Mouse (Mus musculus) heart, embryonic 10.5 days (tissue): Measurements from ENCODE around the gene Sohlh2. TPM values are rescaled to one million over a fixed set of nuclear protein-coding genes. Genes with fewer than 3 reads are reported as not detected.
"Not testable (repeated sequence)": the region's sequence is repeated elsewhere in the genome, so short reads cannot be mapped to it uniquely, and the experiment has no call there.

Experiments used
- DNase-seq: peaks from one replicate; pipeline ENCODE4 v3.0.0-alpha.2; 2017; ENCODE audit warnings: low spot score
- H3K27ac ChIP-seq: fragments of 300-500 bp; sonication (generic); 2 replicates; pipeline ENCODE4 v1.5.1; 2016; ENCODE audit warnings: mild to moderate bottlenecking
- H3K27me3 ChIP-seq: fragments of 300-500 bp; sonication (generic); 2 replicates; pipeline ENCODE4 v1.6.1; 2016; ENCODE audit warnings: mild to moderate bottlenecking; ENCODE audit not compliant: poor library complexity, insufficient read depth, severe bottlenecking
- H3K36me3 ChIP-seq: fragments of 300-500 bp; sonication (generic); 2 replicates; pipeline ENCODE4 v1.6.1; 2016; ENCODE audit warnings: mild to moderate bottlenecking, moderate library complexity
- H3K4me1 ChIP-seq: fragments of 300-500 bp; sonication (generic); 2 replicates; pipeline ENCODE4 v1.6.1; 2016; ENCODE audit warnings: mild to moderate bottlenecking
- H3K4me3 ChIP-seq: fragments of 300-500 bp; sonication (generic); 2 replicates; pipeline ENCODE4 v1.5.1; 2016; ENCODE audit warnings: mild to moderate bottlenecking, moderate library complexity
- H3K9me3 ChIP-seq: fragments of 300-500 bp; sonication (generic); 2 replicates; pipeline ENCODE4 v1.6.1; 2016; ENCODE audit warnings: mild to moderate bottlenecking, moderate library complexity
- WGBS: fragments of 180-500 bp; shearing (Covaris S2); methylation state at CpG from one replicate; pipeline ENCODE4 v1.1.7; 2016; 5-methylcytosine and 5-hydroxymethylcytosine counted together
- polyA plus RNA-seq: library from polyadenylated mRNA; unstranded; fragments of >200 nt; fragmentation: Nextera tagmentation; extraction: Ambion mirVana; gene quantifications from 2 replicates; pipeline ENCODE4 v1.2.1, GENCODE M21; 2016

Sohlh2 gene
- polyA plus RNA-seq, 1 experiment from 2014 or later: 0.18 TPM

DNA sequence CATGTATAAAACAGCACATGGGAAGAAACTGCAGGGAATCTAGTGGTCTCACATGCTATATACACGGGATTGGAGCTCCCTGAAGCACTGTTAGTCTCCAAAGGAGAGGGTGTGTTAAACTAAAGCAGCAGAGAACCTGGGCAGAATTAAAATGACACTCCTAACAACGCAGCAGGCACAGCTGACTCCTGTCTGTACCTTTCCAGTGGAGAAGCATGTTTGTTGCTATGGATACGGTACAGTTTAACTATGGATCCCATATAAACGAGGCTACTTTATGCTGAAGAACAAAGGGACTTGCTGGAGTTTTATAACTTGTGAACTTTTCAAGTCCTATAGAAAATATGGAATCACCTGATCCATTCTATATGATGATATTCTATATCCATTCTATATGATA lies 18.3 kb upstream of the Sohlh2 start:
- WGBS: 77% methylated on average over 4 of the region's 4 CpGs
- Histone ChIP-seq H3K27ac (no peak overlapping the region), H3K4me3 (no peak overlapping the region), H3K27me3 (no peaks in the 10 kb centered on the region), H3K9me3 (no peaks in the 10 kb centered on the region), H3K36me3 (no peaks in the 10 kb centered on the region), H3K4me1 (no peaks in the 10 kb centered on the region)
- no peak for DNase-seq

DNA sequence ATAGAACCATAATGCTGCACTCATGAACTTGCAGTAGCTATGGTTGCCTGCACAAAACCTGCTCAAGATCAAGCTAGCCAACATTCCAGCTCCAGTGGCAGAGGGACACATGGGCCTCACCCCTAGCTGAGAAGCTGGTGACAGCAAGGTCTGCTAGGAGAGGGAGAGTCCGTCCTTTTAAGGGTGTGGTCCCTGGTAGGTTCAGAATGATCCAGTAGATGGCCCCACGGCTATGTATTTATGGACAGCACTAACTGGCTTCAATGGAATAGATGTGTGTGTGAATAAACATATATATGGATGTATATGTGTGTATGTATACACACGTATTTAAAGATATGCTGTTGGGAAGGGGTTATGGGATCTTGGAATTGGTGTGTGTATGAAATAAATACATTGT lies 9.3 kb upstream of the Sohlh2 start:
- no peaks in the 10 kb centered on the region for H3K9me3 ChIP-seq

DNA sequence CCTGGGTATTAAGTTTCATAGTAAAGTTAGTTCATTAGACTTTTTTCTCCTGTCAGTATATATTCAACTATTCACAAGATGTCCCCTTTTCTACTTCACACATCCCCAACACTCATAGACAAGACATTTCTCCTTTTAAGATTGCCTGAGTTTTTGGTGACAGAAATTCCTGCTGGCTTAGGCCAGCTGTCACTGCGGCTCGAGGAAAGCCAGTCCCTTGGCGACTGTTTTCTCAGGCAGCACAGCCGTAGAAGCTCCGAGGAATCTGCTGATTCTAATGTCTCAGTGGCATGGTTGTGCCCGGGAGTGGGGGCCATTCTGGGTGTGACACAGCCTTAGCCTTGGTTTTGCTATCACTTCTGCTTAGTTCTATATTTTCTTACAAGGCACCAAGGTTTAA lies 4.6 kb upstream of the Sohlh2 start:
- H3K36me3 ChIP-seq: no peaks in the 10 kb centered on the region
- no peaks in the 10 kb centered on the region for H3K27me3 ChIP-seq
- H3K9me3 ChIP-seq: no peaks in the 10 kb centered on the region; the same call in 1 of the 2 replicates
- H3K27ac ChIP-seq: no peak overlapping the region
- H3K4me1 ChIP-seq: peaks cover 4% of the 10 kb centered on the region; the same call in 1 of the 2 replicates
- no peak overlapping the region for H3K4me3 ChIP-seq
- DNase-seq: no peak
- WGBS: 24% methylated on average over 6 of the region's 6 CpGs

More for the DNA sequence above, 9.3 kb upstream of the Sohlh2 start:
- Histone ChIP-seq H3K4me3 (no peak overlapping the region), H3K4me1 (peaks cover 4% of the 10 kb centered on the region; the same call in 1 of the 2 replicates), H3K36me3 (no peaks in the 10 kb centered on the region), H3K27me3 (no peaks in the 10 kb centered on the region), H3K27ac (no peak overlapping the region)
- no peak for DNase-seq
- 62% methylated on average over 3 of the region's 3 CpGs for WGBS

DNA sequence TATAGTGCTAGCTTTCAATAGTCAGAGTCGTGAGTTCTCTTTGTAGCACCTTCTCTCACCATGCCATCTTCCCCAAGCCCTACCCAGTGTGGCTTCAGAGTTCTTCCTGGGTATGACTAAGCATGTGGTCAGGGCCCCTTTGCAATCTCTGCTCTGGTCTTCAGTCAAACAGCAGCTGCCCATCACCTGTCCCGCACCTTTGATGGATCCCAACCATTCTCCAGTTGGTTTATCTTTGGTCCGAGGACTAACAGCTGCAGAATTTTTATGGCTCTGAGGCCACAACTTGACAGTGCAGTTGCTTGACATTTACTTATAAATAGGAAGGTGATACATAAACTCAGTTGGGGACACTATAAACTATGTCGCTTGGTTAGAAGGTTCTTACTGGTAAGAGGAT lies 9.8 kb downstream of the Sohlh2 start:
- Histone ChIP-seq H3K27me3 (no peaks in the 10 kb centered on the region), H3K9me3 (no peaks in the 10 kb centered on the region), H3K4me3 (no peak overlapping the region), H3K36me3 (no peaks in the 10 kb centered on the region), H3K27ac (no peak overlapping the region), H3K4me1 (no peaks in the 10 kb centered on the region)
- DNase-seq: peak; percentile 47
- WGBS: 80% methylated on average over 4 of the region's 4 CpGs

DNA sequence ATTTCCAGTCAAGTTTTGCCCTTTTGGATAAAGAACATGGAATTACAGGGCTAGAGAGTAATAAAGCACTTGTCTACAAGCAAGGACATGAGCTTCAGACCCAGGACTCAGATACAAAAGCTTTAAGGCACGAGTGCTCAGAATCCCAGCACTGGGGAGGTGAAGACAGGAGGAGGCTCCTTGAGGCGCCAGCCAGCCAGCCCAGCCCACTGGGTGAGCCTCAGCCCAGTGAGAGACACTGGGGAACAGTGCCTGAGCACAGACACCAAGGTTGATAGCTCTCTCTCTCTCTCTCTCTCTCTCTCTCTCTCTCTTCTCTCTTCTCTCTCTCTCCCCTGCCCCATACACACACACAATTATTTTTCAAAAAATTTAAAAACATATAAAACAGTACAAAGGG lies 11.5 kb downstream of the Sohlh2 start:
- Histone ChIP-seq H3K36me3 (no peaks in the 10 kb centered on the region), H3K27ac (no peak overlapping the region), H3K4me1 (no peaks in the 10 kb centered on the region), H3K9me3 (no peaks in the 10 kb centered on the region), H3K4me3 (no peak overlapping the region), H3K27me3 (no peaks in the 10 kb centered on the region)
- DNase-seq: peak; percentile 63
- WGBS: 38% methylated on average over 2 of the region's 2 CpGs

DNA sequence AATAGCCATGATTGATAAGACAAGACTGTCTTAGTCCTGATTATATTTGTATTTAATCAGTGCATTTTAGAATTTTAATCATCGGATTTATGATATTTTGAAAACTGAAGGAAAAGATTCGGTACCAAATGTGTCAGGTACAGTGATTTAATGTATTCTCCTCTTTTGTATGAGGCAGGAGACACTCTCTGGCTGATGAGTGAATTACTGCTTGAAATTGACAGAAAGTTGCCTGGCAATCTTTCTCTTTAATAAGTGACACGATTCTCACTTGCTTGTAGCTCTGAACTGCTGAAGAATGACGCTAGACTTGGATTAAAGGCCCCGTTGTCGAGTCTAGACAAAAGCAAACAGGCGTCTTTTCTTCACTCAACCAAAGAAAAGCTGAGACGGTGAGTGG lies 13.0 kb downstream of the Sohlh2 start:
- WGBS: 84% methylated on average over 8 of the region's 8 CpGs
- Histone ChIP-seq H3K4me1 (no peaks in the 10 kb centered on the region), H3K9me3 (no peaks in the 10 kb centered on the region), H3K4me3 (no peak overlapping the region), H3K27ac (no peak overlapping the region), H3K27me3 (no peaks in the 10 kb centered on the region), H3K36me3 (no peaks in the 10 kb centered on the region)
- DNase-seq: peak; percentile 42

DNA sequence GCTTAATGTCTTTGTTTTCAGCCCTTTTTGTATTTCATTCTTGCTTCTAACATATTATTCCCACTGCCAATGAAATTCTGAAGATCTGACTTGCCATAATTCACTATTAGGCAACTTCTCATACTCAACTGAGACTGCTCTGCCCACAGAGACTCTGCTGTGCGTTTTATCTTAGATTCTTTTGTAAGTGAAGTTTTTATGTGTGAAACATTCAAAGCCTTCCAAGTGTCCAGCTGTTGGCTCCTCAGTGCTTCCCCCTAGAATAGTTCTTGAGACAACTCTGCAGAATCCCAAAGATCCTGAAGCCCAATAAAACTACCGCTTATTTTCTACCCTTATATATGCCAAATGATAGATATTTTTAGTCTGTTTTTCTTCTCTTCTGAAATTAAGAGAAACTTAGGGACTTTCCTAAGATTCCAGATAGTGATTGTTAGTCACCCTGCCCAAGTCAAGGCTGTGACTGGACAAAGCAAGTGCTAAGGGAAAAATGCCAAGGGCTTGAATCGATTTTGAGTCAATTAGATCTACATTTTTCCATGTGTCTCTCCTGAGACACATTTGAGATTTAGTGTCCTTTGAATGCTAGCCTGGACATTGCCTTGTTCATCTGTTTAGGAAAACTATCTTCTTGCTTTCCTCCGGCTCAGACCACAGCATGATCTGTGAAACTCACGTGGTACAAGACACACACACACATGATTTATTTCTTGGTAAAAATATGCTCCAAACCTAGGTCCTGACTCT lies 13.9 kb downstream of the Sohlh2 start:
- DNase-seq: peak; percentile 6
- 79% methylated on average over 5 of the region's 5 CpGs for WGBS
- Histone ChIP-seq H3K36me3 (no peaks in the 10 kb centered on the region), H3K4me1 (no peaks in the 10 kb centered on the region), H3K9me3 (no peaks in the 10 kb centered on the region), H3K27ac (no peak overlapping the region), H3K4me3 (no peak overlapping the region), H3K27me3 (no peaks in the 10 kb centered on the region)

DNA sequence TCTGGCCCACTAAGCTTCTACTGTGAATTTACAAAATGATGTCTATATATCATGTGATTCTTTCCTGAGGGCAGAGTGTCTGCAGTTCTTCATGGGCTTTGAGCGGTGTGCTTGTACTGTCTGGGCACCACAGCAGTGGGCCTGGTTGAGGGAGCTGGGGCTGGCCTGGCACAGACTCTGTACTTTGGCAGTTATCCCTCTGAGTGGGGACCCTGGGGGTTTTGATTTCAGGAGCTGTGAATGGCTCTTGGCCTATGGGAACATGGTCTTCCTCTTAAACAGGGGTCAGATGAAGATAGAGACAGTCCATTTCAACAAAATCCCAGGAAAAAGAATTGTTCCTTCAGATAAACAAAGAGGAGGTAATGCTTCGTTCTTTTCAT lies 14.5 kb downstream of the Sohlh2 start:
- Histone ChIP-seq H3K4me1 (no peaks in the 10 kb centered on the region), H3K27me3 (no peaks in the 10 kb centered on the region), H3K36me3 (no peaks in the 10 kb centered on the region), H3K27ac (no peak overlapping the region), H3K9me3 (no peaks in the 10 kb centered on the region), H3K4me3 (no peak overlapping the region)
- peak; percentile 16 for DNase-seq
- 91% methylated on average over 2 of the region's 2 CpGs for WGBS

DNA sequence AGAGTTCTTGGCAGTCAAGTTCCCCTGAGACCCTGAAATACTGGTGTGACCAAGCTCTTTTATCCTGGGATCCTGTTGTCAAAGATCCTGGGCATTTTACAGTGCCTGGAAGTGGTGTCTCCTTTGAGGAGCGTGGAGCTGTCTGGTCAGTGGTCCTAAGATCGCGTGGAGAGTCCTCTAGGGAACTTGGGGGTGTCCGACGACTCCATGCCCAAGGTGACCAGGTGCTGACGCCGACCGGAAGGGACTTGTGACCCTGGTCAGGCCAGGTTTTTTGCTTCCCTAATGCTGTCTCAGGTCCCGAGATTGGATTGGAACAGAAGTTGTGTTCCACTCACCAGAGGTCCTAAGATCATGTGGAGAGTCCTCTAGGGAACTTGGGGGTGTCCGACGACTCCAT lies 21.8 kb downstream of the Sohlh2 start:
- H3K36me3 ChIP-seq, H3K27me3 ChIP-seq, H3K4me1 ChIP-seq, H3K9me3 ChIP-seq, H3K4me3 ChIP-seq, H3K27ac ChIP-seq: not testable (repeated sequence)
- WGBS: 84% methylated on average over 11 of the region's 11 CpGs
- peak; percentile 60 for DNase-seq

DNA sequence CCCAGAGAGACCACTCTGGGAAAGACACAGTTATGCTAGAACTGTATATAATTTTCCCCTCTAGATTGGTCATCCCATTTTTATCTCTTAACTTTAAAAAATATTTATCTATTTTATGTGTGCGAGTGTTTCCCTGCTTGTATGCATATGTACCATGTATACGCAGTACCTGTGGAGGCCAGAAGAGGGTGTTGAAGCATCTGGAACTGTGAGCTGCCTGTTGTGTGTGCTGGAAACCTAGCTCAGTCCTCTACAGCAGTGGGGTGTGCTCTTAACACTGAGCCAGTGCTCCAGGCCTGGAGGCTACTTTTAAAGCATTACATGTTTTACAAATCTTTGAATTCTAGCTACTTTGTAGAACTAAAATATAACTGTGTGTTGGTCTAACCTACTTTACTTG lies 24.6 kb downstream of the Sohlh2 start:
- Histone ChIP-seq H3K4me1 (no peaks in the 10 kb centered on the region), H3K27me3 (no peaks in the 10 kb centered on the region), H3K9me3 (no peaks in the 10 kb centered on the region), H3K36me3 (no peaks in the 10 kb centered on the region), H3K4me3 (no peak overlapping the region), H3K27ac (no peak overlapping the region)
- no peak for DNase-seq
- 90% methylated on average over 2 of the region's 2 CpGs for WGBS

DNA sequence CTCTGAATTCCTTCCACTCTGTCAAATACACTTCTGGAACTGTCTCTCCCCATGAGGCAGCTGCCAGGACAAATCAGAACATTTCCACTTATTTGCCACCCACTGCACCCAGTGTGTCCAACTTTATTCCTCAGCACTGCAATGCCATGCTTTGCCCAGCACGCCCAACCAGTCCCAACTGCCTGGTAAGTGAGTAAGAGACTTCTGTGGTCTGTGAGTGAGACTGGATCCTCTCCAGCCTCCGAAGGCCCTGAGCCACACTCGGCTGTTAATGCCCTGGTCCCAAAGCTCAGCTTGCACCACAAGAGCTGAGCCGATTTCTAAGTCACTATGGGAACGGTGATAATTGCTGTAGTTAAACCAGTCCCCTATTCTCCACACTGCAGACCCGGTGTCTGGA lies 25.8 kb downstream of the Sohlh2 start:
- Histone ChIP-seq H3K27ac (no peak overlapping the region), H3K9me3 (no peaks in the 10 kb centered on the region), H3K4me1 (no peaks in the 10 kb centered on the region), H3K27me3 (no peaks in the 10 kb centered on the region), H3K36me3 (no peaks in the 10 kb centered on the region), H3K4me3 (no peak overlapping the region)
- no peak for DNase-seq
- 64% methylated on average over 6 of the region's 6 CpGs for WGBS

DNA sequence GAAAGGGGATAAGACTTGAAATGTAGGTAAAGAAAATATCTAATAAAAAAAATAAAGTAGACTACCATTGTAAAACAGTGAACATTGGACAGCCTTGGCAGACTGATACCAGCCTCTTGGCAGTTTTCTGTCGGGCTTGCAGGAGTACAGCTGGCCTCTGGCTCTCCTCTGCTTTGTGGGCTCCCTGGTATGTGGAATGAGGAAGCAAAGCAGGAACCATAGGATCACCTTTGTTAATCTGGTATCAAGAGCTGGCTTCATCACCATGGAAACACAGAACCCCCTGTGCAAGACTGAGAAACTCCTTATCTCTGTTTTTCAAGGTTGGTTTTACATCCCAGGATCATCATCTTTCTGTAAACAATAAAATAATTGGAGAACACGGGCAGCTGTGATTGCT lies 30.4 kb downstream of the Sohlh2 start:
- Histone ChIP-seq H3K36me3 (no peaks in the 10 kb centered on the region), H3K4me1 (no peaks in the 10 kb centered on the region), H3K9me3 (no peaks in the 10 kb centered on the region), H3K27me3 (no peaks in the 10 kb centered on the region), H3K27ac (no peak overlapping the region), H3K4me3 (no peak overlapping the region)
- WGBS: 28% methylated on average over 2 of the region's 2 CpGs
- DNase-seq: no peak

DNA sequence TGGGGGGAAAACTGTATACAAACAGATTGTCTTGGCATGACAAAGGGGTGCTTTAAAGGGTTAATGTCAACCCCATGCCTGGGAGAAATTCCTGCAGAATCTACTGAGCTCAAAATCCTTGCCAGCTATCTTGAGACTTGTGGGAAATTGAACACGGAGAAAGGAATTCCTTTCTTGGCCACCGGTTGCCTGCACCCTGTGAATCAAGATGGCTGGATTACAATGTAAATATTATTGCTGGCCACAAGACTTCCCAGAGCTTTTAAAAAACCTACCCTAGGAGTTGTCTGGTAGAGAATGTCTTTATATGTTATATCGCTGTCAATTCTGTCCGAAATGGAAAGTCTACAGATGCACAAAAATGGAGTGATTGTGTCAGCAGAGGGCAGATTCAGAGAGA lies 32.0 kb downstream of the Sohlh2 start:
- DNase-seq: no peak
- Histone ChIP-seq H3K9me3 (no peaks in the 10 kb centered on the region), H3K4me1 (no peaks in the 10 kb centered on the region), H3K4me3 (no peak overlapping the region), H3K27ac (no peak overlapping the region), H3K36me3 (no peaks in the 10 kb centered on the region), H3K27me3 (no peaks in the 10 kb centered on the region)
- WGBS: 51% methylated on average over 4 of the region's 4 CpGs

DNA sequence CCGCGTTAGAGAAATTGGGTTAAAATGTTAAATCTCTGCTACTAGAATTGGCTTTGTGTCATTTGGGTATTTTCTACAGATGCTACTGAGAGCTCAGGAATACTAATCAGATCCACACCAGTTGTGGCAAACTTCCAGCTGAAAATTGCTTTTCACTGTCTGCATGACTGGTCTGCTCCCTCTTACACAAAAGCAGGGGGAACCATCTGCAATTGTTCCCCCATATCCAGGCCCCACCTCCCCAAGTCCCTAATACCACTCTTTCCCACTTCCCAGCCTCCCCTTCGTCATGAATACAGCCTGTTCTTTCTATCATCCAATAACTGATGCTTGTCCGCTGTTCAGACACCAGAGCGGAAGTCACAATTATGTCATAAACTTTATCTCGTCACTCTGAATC lies 32.6 kb downstream of the Sohlh2 start:
- 82% methylated on average over 6 of the region's 6 CpGs for WGBS

More for the DNA sequence above, 32.6 kb downstream of the Sohlh2 start:
- no peak overlapping the region for H3K4me3 ChIP-seq
- no peak overlapping the region for H3K27ac ChIP-seq
- no peaks in the 10 kb centered on the region for H3K27me3 ChIP-seq
- DNase-seq: no peak
- H3K9me3 ChIP-seq: no peaks in the 10 kb centered on the region
- no peaks in the 10 kb centered on the region for H3K4me1 ChIP-seq
- H3K36me3 ChIP-seq: no peaks in the 10 kb centered on the region
